Mouse (Mus musculus) heart, embryonic 13.5 days (tissue): ENCODE data around the gene Dtx3. TPM values are rescaled to one million over a fixed set of nuclear protein-coding genes. Genes with fewer than 3 reads are reported as not detected.
A peak's percentile ranks its signal among the peaks of the same experiment; 100 is the strongest.

Experiments used
- ATAC-seq: fragments of 200-750 bp; cut with Nextera tagmentation; 2 replicates; pipeline ENCODE4 v1.8.0; 2017; ENCODE audit warnings: moderate TSS enrichment; ENCODE audit not compliant: insufficient number of reproducible peaks, low FRiP score, low TSS enrichment; ENCODE audit errors: extremely low read depth
- H3K27ac ChIP-seq: fragments of 300-500 bp; sonication (generic); replicated peaks from 2 replicates; pipeline ENCODE4 v1.5.1; 2015; ENCODE audit warnings: moderate library complexity, mild to moderate bottlenecking, inconsistent platforms
- H3K27me3 ChIP-seq: fragments of 300-500 bp; sonication (generic); replicated peaks from 2 replicates; pipeline ENCODE4 v1.6.1; 2015; ENCODE audit warnings: mild to moderate bottlenecking, inconsistent platforms
- H3K36me3 ChIP-seq: fragments of 300-500 bp; sonication (generic); 2 replicates; pipeline ENCODE4 v1.6.1; 2015; ENCODE audit warnings: mild to moderate bottlenecking, inconsistent platforms
- H3K4me1 ChIP-seq: fragments of 300-500 bp; sonication (generic); 2 replicates; pipeline ENCODE4 v1.6.1; 2015; ENCODE audit warnings: inconsistent platforms
- H3K4me2 ChIP-seq: fragments of 300-500 bp; sonication (generic); 2 replicates; pipeline ENCODE4 v1.6.1; 2015; ENCODE audit warnings: inconsistent platforms, mild to moderate bottlenecking, moderate library complexity
- H3K4me3 ChIP-seq: fragments of 300-500 bp; sonication (generic); 2 replicates; pipeline ENCODE4 v1.5.1; 2015; ENCODE audit warnings: moderate library complexity, mild to moderate bottlenecking, inconsistent platforms
- H3K9ac ChIP-seq: fragments of 300-500 bp; sonication (generic); 2 replicates; pipeline ENCODE4 v1.6.1; 2015; ENCODE audit warnings: inconsistent platforms, mild to moderate bottlenecking, moderate library complexity
- H3K9me3 ChIP-seq: fragments of 300-500 bp; sonication (generic); 2 replicates; pipeline ENCODE4 v1.6.1; 2016; ENCODE audit warnings: inconsistent platforms
- WGBS: fragments of 180-500 bp; shearing (Covaris S2); methylation state at CpG from one replicate; pipeline ENCODE4 v1.1.7; 2015; ENCODE audit warnings: mixed read lengths; 5-methylcytosine and 5-hydroxymethylcytosine counted together
- polyA plus RNA-seq: library from polyadenylated mRNA; unstranded; fragments of >200 nt; fragmentation: Nextera tagmentation; extraction: Ambion mirVana; gene quantifications from 2 replicates; pipeline ENCODE4 v1.2.1, GENCODE M21; 2015

The Dtx3 gene
- polyA plus RNA-seq, 1 experiment from 2014 or later: 65.2 TPM

GRCm38 (mm10) chr10:127204589-127204988 lies 9.1 kb upstream of the Dtx3 start:
- Histone ChIP-seq H3K4me2 (peak overlapping the region; percentile 44), H3K36me3 (peaks cover 87% of the 10 kb centered on the region), H3K27ac (peak overlapping the region; percentile 65), H3K4me3 (no peak overlapping the region), H3K4me1 (peaks cover 12% of the 10 kb centered on the region), H3K27me3 (no peaks in the 10 kb centered on the region), H3K9me3 (no peaks in the 10 kb centered on the region), H3K9ac (no peak overlapping the region)
- ATAC-seq: no peak
- WGBS: 73% methylated on average over 5 of the region's 5 CpGs

GRCm38 (mm10) chr10:127203106-127203505 lies 7.6 kb upstream of the Dtx3 start:
- Histone ChIP-seq H3K27me3 (no peaks in the 10 kb centered on the region), H3K9me3 (no peaks in the 10 kb centered on the region), H3K27ac (no peak overlapping the region), H3K9ac (no peak overlapping the region), H3K4me3 (no peak overlapping the region), H3K4me2 (peak overlapping the region; percentile 31; the same call in 1 of the 2 replicates), H3K4me1 (0 out of 2 replicates have a peak, but pooled peaks cover 2% of the 10 kb centered on the region), H3K36me3 (peaks cover 94% of the 10 kb centered on the region)
- no peak for ATAC-seq
- 69% methylated on average over 3 of the region's 3 CpGs for WGBS

GRCm38 (mm10) chr10:127200279-127200678 lies 4.8 kb upstream of the Dtx3 start:
- Histone ChIP-seq H3K4me3 (no peak overlapping the region), H3K4me2 (no peak overlapping the region), H3K27ac (no peak overlapping the region), H3K9me3 (no peaks in the 10 kb centered on the region), H3K9ac (no peak overlapping the region), H3K27me3 (no peaks in the 10 kb centered on the region), H3K36me3 (peaks cover 78% of the 10 kb centered on the region), H3K4me1 (peaks cover 17% of the 10 kb centered on the region)
- ATAC-seq: no peak
- WGBS: 78% methylated on average over 8 of the region's 8 CpGs

GRCm38 (mm10) chr10:127199474-127199873 lies 3.9 kb upstream of the Dtx3 start:
- Histone ChIP-seq H3K36me3 (peaks cover 70% of the 10 kb centered on the region), H3K9ac (no peak overlapping the region), H3K4me2 (no peak overlapping the region), H3K27me3 (no peaks in the 10 kb centered on the region), H3K27ac (no peak overlapping the region), H3K4me1 (peaks cover 24% of the 10 kb centered on the region), H3K4me3 (no peak overlapping the region), H3K9me3 (no peaks in the 10 kb centered on the region)
- 84% methylated on average over 11 of the region's 11 CpGs for WGBS
- no peak for ATAC-seq

- no peak overlapping the region for H3K4me2 ChIP-seq
- H3K4me3 ChIP-seq: no peak overlapping the region
- H3K9me3 ChIP-seq: no peaks in the 10 kb centered on the region
- 63% methylated on average over 5 of the region's 5 CpGs for WGBS
- H3K36me3 ChIP-seq: peaks cover 66% of the 10 kb centered on the region
- peaks cover 27% of the 10 kb centered on the region for H3K4me1 ChIP-seq
- ATAC-seq: no peak
- no peaks in the 10 kb centered on the region for H3K27me3 ChIP-seq
- no peak overlapping the region for H3K27ac ChIP-seq
- no peak overlapping the region for H3K9ac ChIP-seq
Measured at GRCm38 (mm10) chr10:127199068-127199467, 3.5 kb upstream of the Dtx3 start.

DNA sequence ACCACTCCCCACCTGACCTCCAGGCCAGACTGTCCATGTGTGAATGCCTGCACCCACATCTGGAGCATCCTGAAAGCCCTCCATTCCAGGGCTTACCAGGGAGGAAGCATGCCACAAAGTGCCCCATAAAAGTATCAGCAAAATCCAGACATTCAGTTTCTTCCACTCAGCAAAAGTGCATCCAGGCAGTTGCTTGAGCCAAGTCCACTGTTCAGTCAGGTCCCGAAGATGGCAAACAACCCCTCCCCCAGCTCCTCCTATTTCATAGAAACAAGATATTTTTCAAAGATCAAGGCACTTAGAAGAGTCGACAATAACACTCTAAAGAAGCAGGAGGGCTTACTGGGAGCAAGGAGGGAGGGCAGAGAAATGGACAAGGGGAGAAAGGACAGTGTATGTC lies 3.0 kb upstream of the Dtx3 start:
- Histone ChIP-seq H3K27me3 (no peaks in the 10 kb centered on the region), H3K27ac (no peak overlapping the region), H3K9ac (no peak overlapping the region), H3K4me3 (no peak overlapping the region), H3K9me3 (no peaks in the 10 kb centered on the region), H3K36me3 (peaks cover 62% of the 10 kb centered on the region), H3K4me1 (peaks cover 27% of the 10 kb centered on the region), H3K4me2 (no peak overlapping the region)
- WGBS: 53% methylated on average over 2 of the region's 2 CpGs
- ATAC-seq: no peak

DNA sequence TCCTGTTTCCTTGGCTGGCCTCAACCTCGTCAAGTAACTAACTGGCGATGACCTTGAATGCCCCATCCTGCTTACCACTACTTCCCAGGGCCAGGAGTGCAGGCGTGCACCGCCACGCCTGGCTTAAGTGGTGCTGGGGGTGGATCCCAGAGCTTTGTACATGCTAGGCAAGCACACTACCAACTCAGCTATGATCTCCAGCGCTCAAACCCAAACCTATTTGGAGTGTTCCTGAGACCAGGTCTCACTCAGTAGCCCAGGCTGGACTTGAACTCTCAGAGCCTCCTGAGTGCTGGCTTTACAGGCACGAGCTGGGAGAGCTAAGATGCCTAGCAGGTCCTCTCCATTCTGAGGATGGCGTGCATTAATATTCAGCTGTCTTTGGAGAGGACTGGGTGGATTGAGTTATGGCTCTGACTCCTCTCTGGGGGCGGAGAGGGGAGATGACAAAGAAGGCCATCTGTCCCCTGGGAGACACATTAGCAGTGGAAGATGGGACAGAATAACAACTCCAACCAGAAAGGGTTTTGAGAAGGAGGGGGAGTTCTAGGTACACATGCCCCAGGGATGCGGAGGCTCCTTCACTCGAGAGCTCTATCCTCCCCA lies 2.1 kb upstream of the Dtx3 start:
- no peaks in the 10 kb centered on the region for H3K9me3 ChIP-seq
- peak overlapping the region; percentile 95; the same call in 1 of the 2 replicates for H3K27ac ChIP-seq
- H3K36me3 ChIP-seq: peaks cover 62% of the 10 kb centered on the region
- H3K9ac ChIP-seq: no peak overlapping the region
- no peak overlapping the region for H3K4me3 ChIP-seq
- no peaks in the 10 kb centered on the region for H3K27me3 ChIP-seq
- peaks cover 33% of the 10 kb centered on the region for H3K4me1 ChIP-seq
- ATAC-seq: no peak
- no peak overlapping the region for H3K4me2 ChIP-seq
- WGBS: 77% methylated on average over 11 of the region's 11 CpGs

DNA sequence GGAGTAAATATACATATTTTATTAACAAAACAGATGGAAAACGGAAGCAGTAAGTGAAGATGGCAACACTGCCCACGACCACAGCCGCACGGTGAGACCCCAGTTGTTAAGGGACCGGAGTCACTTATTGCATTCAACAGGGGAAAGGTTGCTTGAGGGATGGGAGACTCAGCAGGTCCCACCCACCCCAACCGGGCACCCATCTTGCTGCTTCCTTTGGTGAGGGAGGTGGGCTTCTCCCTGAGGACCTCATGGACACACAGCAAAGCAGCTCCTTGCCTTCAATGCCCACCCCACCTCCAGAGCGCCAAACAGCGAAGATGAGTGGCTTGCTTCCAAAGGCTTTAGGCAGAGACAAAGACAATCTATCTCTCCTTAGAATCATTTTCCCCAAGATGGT lies 1.6 kb upstream of the Dtx3 start:
- Histone ChIP-seq H3K27ac (peak overlapping the region; percentile 95), H3K4me2 (no peak overlapping the region), H3K9me3 (no peaks in the 10 kb centered on the region), H3K4me1 (peaks cover 36% of the 10 kb centered on the region), H3K27me3 (no peaks in the 10 kb centered on the region), H3K36me3 (peaks cover 61% of the 10 kb centered on the region), H3K9ac (no peak overlapping the region), H3K4me3 (no peak overlapping the region)
- WGBS: 87% methylated on average over 8 of the region's 8 CpGs
- ATAC-seq: no peak

DNA sequence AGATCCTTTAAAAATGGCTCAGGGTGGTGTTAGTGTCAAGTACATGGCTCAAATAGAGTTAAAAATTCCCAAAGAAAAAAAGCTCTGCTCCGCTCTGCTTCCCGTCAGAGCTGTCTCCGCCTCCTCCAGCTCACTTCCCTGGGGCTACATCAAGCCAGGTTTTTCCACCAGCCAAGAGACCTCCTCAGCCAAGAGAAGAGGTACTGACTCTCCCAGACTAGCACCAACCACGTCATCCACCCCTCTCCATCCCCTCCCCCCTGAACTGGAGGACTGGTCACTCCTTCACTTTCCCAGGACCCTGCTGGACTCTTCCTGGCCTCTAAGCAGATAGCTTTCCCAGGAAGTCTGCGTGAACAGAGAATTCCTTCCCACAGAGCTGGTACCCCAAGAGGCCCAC lies 864 bp upstream of the Dtx3 start:
- Histone ChIP-seq H3K9ac (peak overlapping the region; percentile 96), H3K4me2 (peak overlapping the region; percentile 94), H3K4me1 (peaks cover 42% of the 10 kb centered on the region), H3K9me3 (no peaks in the 10 kb centered on the region), H3K27ac (peak overlapping the region; percentile 95), H3K27me3 (no peaks in the 10 kb centered on the region), H3K4me3 (peak overlapping the region; percentile 96), H3K36me3 (peaks cover 59% of the 10 kb centered on the region)
- WGBS: 3% methylated on average over 5 of the region's 5 CpGs
- peak; percentile 43; the same call in 1 of the 2 replicates for ATAC-seq

GRCm38 (mm10) chr10:127194428-127195327 lies 850 bp downstream of the Dtx3 start:
- peaks cover 58% of the 10 kb centered on the region for H3K4me1 ChIP-seq
- peak overlapping the region; percentile 96 for H3K9ac ChIP-seq
- peaks cover 53% of the 10 kb centered on the region for H3K36me3 ChIP-seq
- H3K9me3 ChIP-seq: no peaks in the 10 kb centered on the region
- WGBS: 11% methylated on average over 22 of the region's 22 CpGs
- ATAC-seq: 0 out of 2 replicates have a peak, but pooled peaks have one; percentile 29
- peak overlapping the region; percentile 96 for H3K4me3 ChIP-seq
- peak overlapping the region; percentile 94 for H3K4me2 ChIP-seq
- no peaks in the 10 kb centered on the region for H3K27me3 ChIP-seq
- peak overlapping the region; percentile 95 for H3K27ac ChIP-seq

DNA sequence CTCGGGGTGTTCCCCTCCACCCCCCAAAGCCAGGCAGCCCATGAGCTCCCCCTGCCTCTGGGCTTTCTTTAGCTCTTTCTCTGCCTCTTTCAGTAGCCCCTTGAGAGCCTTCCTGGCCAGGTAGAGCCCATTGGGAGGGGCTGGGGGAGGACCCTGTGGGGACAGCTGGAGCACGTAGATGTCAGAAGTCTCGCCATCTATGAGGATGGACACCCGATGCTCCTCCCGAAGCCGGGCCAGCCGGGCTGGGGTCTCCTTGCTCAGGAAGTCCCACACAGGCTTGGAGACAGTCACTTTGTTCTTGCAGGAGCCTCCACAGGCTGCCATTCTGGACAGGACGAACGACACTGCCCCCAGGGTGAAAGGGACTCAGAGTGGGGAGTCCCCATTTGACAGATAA lies 2.5 kb downstream of the Dtx3 start:
- Histone ChIP-seq H3K27me3 (no peaks in the 10 kb centered on the region), H3K4me3 (no peak overlapping the region), H3K9ac (no peak overlapping the region; the same call in 1 of the 2 replicates), H3K4me2 (no peak overlapping the region), H3K9me3 (no peaks in the 10 kb centered on the region), H3K27ac (no peak overlapping the region), H3K4me1 (peaks cover 67% of the 10 kb centered on the region), H3K36me3 (peaks cover 36% of the 10 kb centered on the region)
- 77% methylated on average over 9 of the region's 9 CpGs for WGBS
- no peak for ATAC-seq
